Mouse (Mus musculus) CD4-positive helper T cell, adult 2 months (primary cell): Measurements from ENCODE around the gene Mtx1.
A peak's percentile ranks its signal among the peaks of the same experiment; 100 is the strongest.
"Not testable (repeated sequence)": the region's sequence is repeated elsewhere in the genome, so short reads cannot be mapped to it uniquely, and the experiment has no call there.

Experiments
- DNase-seq: peaks from one replicate; pipeline ENCODE4 v3.0.0-alpha.2; 2012; ENCODE audit warnings: low read depth, missing footprints, low spot score

The Mtx1 gene

DNA sequence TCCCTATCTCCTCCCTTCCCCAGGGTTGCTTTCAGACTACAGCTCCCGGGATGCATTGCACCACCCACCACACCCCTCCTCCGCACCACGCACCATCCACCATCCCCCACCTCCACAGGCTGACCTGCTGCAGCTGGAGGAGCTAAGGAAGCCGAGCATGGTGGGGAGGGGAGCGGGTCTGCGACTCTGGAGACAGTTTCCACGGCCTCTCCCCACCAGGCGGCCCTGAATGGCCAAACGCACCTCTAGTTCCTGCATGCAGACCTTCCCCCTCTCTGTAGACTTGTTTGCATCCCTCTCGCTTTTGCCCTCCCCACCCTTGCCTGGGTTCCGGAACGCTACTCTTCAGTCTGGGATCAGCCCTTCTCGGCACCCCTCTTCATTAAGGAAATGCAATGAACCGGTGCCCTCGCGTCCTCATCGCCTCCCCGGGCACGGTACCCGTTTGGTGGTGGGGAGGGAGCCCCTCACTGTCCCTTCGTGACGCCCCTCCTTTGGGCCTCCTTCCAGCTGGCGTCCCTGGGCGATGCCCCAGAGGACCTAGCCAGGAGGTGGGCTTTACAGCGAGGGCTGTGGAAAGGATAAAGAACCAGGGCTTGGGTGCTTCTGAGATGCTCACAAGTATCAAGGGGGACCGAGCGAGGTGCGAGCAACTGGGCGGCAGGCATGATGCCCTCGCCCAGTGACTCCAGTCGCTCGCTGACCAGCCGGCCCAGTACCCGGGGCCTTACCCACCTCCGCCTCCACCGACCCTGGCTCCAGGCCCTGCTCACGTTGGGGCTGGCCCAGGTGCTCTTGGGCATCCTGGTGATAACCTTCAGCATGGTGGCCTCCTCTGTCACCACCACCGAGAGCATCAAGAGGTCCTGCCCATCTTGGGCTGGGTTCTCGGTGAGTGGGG, 43.6 kb downstream of the Mtx1 start, which contains the start of gene Fam189b:
Gene Fam189b (plus strand): TSS at position 86 of the 901 bp plus-strand sequence.
- DNase-seq, result peak; percentile 77

DNA sequence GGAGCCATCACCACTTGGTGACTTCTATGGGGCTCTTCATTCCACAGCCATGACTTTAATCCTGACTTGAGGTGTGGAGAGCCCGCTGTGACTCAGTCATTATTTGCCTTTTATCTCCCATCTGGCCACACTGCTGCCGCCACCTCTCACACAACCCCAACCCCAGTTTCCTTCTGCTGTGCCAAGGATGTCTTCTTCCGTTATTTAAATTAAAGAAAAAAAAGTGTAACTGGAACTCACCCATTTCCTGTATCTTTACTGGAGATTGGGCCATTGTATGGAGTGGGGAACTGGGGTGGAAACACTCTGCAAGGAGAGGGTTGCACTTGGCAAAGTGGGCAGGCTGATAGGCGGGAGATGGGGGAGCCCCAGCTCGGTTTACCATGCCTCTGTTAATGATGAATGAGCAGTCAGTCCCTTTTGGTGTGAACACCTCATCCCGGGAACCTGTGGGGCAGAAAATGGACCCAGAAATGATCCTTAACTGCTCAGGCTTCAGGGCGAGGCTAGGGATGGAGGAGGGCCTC, 44.3 kb downstream of the Mtx1 start:
- DNase-seq, result peak; percentile 64

DNA sequence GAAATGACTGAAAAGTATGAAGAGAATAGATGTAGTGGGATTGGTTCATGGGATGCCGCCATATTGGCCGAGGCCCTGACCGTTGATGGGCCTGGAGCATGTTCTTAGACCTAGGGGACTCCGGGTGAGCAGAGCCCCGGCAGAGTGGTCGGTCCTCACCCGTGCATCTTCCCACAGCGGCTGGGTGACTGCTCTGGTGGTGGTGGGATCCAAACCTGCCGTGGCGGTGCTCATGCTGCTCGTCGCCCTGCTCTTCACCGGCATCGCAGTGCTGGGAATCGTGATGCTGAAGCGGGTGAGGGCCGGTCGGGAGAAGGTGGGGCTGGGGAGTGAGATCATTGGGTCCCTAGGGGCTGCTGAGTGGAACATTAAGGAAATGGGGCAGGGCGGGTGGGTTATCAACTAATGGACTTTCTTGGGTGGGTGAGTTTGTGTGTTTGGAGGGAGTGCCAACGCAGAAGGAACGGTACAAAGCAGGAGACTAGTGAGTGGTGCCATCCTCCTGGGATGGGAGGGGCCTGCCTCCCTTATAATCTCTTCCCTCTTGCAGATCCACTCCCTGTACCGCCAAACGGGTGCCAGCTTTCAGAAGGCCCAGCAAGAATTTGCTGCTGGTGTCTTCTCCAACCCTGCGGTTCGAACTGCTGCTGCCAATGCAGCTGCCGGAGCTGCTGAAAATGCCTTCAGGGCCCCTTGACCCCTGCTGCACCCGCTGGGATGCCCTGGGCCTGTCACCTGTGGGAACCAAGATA, 45.0 kb downstream of the Mtx1 start:
- DNase-seq, result no peak

DNA sequence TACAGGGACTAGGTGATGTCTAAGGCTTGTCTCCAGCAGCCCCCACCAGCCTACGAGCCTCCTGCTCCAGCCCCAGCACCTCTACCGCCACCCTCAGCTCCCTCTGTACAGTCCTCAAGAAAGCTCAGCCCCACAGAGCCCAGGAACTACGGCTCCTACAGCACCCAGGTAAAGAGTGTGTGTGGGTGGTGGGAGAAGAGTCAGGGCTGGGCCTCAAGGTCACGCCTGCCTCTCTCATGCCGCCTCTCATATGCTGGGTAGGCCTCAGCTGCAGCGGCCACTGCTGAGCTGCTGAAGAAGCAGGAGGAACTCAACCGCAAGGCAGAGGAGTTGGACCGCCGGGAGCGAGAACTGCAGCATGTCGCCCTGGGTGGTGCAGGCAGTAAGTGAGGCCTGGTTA, 47.8 kb downstream of the Mtx1 start:
- DNase-seq, result peak; percentile 57

DNA sequence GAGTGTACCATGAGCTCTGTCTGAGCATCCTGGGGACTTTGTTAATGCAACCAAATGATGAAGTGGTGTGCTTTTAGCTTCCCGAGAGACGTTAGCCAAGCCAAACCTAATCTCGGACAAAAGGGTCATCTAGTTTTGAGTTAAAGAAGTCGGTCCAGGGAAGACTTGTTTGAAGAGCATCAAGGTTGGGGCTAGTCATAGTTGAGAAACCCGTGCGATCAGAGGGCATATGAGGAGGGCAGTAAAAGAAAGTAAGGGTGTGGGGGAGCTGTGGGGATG, 48.8 kb downstream of the Mtx1 start:
- DNase-seq, result no peak

DNA sequence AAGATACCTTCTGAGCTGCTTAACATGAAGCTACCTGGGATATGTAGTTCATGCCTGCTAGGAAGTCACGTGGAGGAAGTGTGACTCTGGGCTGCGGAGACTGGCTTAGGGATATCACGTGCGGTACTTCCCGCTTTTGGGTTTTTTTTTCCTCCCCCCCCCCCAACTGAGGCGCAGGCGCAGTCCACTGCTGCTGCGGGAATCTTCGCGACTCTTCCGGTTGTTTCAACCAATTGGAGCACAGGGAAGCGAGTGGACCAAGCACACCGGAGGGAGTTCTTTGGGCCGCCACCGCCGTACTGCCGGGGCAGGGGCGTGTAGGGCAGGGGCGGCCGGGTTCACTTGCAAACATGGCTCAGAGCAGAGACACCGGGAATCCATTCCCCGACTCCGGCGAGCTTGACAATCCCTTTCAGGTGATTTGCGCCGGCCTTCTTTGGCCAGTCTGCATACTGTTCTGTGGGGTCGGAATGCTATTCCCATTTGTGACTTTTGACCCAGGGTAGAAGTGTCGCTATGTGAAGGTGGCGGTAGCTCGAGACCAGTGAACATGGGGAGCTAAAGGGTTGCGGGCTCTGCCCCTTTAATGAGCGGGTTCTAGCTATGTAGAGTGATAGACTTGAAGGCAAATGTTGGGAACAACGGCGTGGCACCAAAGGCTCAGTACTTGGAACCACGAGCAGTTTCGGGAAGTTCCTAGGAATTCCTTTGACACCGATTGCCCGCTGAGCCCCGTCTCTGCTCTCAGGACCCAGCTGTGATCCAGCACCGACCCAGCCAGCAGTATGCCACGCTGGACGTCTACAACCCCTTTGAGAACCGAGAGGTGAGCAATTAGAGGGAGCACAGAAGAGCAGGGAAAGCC, 49.4 kb downstream of the Mtx1 start, which contains the start of gene Scamp3:
Gene Scamp3 (plus strand): TSS at position 232 of the 865 bp plus-strand sequence.
- peak; percentile 98 for DNase-seq

DNA sequence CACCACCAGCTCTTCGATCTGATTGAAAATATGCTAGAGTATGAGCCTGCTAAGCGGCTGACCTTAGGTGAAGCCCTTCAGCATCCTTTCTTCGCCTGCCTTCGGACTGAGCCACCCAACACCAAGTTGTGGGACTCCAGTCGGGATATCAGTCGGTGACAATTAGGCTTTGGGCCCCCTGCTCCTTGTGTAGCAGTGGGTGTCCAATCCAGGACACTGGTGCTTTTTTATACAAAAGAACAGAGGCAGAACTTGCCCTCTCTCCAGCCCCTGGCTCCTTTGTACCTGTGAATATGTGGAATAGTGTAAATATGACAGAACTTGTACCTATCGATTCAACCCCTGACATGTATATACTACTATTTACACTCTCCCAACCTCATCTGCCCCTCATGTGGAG, 50.5 kb downstream of the Mtx1 start:
- no peak for DNase-seq

DNA sequence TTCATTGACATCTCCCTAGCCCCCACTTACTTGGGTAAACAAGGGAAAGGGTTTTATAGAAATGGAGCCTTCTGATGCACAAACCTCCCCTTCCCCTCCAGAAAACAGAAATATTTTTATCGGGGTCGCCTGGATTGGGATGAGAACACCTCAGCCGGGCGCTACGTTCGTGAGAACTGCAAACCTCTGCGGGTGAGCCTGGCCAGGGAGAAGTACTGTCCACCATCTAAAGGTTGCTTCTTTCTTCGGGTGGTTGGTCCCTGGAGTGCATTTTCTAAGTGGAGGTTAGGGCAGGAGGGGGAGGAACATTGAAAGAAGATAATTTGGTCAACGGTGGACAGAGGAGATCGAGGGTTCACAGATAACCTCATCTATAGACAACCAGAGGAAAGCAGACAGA, 51.3 kb downstream of the Mtx1 start:
- DNase-seq, result no peak

DNA sequence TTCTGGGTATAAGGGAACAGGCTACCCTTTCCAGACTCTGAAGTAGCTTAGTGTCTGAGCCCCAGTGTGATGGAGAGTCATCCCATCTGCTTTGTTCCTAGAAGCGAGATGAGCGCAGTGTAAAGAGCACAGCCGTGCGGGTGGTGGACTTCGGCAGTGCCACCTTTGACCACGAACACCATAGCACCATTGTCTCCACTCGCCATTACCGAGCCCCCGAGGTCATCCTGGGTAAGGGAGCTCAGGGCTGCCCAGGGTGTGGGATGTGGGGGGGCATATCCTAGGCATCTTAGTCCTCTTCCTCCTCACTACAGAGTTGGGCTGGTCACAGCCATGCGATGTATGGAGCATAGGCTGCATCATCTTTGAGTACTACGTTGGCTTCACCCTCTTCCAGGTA, 52.0 kb downstream of the Mtx1 start:
- no peak for DNase-seq

DNA sequence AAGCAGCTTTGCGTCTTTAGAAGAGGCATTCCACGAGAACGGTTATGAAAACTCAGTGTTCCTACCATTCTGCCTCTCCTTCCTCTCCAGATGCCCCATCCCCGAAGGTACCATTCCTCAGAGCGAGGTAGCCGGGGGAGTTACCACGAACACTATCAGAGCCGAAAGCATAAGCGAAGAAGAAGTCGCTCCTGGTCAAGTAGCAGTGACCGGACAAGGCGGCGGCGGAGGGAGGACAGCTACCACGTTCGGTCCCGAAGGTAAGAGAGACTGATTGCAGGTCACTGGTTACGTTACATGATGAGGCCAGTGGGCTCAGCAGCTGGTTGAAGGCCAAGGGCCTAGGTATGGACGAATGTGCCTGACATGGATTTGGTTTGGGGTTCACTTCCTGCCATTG, 59.9 kb downstream of the Mtx1 start:
- DNase-seq, result no peak

DNA sequence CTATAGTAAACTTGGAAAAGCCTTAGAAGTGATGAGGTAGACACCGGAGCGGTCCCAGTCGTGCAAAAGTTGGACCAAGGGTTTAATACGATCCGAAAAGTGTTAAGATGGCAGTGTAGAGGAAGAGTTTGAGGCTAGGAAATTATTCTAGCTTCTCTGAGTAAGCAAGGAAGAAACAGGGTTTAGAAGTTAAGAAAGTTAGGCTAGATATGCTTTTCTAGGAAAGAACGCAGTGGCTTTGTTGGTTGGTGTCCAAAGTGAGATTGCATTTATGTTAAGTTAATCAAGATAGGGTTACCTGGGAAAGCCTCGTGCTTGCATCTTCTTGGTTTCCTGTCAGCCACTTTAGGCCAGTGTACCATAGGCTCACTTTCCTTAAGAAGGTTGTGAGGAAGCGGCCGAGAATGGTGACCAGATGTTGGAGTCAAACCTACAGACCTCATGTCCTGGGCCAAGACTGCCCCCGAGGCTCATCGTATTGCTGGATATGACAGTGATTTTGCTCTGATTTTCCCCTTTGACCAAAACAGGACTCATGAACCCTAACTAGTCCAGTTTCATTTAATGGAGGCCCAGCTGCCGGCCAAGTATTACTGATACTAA, 61.5 kb downstream of the Mtx1 start:
- DNase-seq, result peak; percentile 39

DNA sequence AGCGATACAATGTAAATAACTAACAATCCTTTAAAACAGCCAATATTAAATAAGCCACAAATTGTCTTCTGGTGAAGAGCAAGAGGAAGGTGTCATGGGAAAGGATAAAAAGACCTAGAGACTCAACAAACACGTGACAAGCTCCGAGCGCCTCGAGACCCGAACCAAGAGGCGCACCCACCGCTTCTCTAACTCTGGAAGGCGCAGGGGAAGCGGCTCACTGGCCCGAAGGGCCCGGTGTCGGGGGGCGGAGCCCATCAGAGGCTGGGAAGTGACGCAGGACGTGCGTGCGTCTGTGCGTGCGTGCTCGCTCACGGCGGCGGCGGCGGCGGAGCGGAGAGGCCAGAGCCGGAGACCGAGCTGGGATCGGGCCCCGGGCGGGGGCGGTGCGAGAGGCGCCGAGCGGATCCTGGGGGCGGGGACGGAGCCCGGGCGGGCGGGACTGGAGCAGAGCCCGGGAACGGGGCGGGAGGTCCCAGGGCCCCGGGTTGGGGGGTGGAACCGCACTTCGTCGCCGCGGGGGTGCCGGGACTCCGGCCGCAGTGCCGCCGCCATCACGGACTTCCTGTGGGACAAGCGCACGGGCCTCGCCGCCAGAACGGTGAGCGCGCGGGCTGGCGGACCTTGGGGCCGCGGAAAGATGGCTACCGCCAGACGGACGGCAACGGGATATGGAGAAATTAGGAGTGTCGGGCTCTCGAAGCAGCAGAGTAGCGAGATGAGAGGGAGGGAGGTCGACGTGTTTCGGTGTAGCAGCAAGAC, 62.2 kb downstream of the Mtx1 start, which contains the start of gene Clk2:
Gene Clk2 (plus strand): TSS at position 290 of the 762 bp plus-strand sequence.
- DNase-seq, result peak; percentile 97

DNA sequence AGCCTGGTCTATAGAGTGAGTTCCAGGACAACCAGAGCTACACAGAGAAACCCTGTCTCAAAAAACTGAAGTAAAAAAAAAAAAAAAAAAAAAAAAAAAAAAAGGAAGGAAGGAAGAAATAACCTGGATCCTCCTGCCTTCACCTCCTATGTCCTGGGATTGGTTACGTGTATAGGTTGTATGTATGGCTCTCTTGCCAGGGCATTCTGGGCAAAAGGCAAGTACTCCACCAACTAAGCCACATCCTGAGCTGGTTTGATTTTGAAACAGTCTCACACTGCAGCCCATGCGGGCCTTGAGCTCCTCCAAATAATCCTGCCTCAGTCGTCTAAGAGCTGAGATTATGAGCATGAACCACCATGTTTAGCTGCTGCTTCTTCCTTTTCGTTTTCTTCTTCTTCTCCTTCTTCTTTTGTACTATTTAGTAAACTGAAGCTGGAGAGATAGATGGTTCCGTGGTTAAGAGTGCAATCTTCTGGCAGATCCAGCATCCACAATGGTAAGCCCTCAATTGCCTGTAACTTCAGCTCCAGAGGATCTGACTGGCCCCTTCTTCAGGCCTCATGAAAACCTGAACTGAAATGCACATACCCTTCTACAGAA, 63.1 kb downstream of the Mtx1 start:
- DNase-seq, result peak; percentile 47

DNA sequence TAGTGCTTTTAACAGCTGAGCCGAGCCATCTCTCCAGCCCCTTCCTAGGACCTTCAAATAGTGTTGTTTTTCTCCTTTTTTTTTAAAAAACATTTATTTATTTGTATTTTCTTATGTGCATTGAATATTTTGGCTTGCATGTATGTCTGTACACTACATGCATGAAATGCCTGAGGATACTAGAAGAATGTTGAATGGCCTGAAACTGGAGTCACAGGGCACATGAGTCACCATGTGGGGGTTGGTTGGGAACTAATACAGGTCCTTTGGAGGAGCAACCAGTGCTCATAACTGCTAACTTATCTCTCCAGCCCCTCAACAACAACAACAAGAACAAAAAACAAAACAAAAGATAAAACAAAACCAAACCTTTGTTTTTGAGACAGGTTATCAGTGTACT, 63.8 kb downstream of the Mtx1 start:
- DNase-seq, result no peak

DNA sequence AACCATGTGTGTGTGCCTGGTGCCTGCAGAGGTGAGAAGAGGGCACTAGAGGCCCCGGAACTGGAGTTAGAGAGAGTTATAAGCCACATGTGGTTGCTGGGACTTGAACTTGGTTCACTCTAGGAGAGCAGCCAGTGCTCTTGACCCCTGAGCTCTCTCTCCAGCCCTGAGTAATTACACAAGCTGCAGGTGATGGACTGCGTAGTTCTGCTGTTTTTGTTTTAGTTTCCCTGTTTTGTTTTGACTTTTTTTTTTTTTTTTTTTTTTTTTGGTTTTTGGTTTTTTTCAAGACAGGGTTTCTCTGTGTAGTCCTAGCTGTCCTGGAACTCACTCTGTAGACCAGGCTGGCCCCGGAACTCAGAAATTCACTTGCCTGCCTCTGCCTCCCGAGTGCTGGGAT, 65.1 kb downstream of the Mtx1 start:
- no peak for DNase-seq

DNA sequence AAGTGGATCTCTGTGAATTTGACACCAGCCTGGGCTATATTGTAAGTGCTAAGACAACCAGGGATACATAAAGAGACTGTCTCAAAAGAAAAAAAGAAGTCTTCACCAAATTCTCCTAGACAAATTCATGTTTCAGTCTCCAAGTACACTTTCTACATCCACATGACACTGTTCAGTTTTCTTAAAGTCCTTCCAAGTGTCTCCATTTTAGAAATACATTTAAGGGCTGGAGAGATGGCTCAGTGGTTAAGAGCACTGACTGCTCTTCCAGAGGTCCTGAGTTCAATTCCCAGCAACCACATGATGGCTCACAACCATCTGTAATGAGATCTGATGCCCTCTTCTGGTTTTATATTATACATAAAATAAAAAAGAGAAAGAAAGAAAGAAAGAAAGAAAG, 65.7 kb downstream of the Mtx1 start:
- DNase-seq, result not testable (repeated sequence)

DNA sequence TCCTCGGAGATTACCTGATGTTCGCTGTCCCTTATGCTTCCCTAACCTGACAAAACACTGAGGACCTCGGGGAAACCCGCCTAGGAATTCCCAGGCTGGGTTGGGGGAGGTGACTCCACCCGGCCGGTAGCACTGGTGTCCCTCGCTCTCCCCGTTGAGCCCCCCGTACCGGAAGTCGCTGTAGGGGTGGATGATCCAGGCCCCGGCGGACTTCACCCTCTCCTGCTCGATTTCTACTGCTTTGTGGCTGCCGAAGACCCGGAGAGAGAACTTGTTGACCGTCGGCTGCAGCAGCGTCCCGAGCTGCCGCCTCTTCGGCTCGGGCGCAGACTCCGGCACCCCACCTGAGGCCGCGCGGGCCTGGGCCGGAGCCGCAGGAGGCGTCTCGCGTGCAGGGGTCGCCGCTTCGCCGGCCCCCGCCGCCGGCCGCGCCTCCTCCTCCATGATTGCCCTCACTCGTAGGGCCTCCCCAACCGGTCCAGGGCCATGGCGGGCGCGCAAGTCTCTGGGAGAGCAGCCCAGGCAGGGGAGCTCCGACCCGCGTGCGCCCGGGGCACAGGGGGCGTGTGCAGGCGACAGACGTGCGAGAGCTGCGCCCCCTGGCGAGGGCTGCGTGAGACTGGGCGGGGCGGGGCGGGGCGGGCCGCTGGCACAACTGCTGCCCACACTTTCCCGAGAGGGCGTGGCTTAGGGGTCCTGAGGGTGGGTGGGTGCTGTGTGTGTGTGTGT, 67.1 kb downstream of the Mtx1 start, which contains the start of gene Hcn3:
Gene Hcn3 (minus strand): TSS at position 581 of the 729 bp plus-strand sequence.
- peak; percentile 94 for DNase-seq

DNA sequence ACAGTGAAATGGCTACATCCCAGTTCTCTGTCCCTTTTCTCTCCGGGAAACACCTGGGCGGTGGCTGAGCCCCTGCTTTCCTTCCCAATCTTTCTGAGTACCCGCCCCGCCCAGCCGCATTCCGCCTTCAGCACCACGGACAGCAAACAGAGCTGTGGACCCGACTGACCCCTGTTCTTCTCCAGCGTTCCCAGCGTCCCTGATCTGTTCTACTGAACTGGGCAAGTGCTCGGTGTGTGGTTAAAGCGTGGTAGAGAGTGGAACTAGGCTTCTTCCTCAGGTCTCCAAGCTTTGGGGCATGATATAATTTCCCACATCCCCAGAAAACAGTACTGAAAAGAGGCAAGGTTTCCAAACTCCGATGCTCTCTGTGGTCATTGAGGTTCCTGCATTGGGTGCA, 67.7 kb downstream of the Mtx1 start:
- DNase-seq, result peak; percentile 32
